Mouse (Mus musculus): Measurements from ENCODE around the gene Mep1a. TPM values are rescaled to one million over a fixed set of nuclear protein-coding genes. Genes with fewer than 3 reads are reported as not detected.
"Not testable (repeated sequence)": the region's sequence is repeated elsewhere in the genome, so short reads cannot be mapped to it uniquely, and the experiment has no call there.

Mep1a gene
- polyA plus RNA-seq, 1 experiment from 2014 or later = not detected

GRCm38 (mm10) chr17:43495502-43495901, 7.1 kb downstream of the Mep1a start:
- no peaks in the 10 kb centered on the region for H3K9me3 ChIP-seq (ENCODE audit: control insufficient read depth, low read length)
- no peaks in the 10 kb centered on the region for H3K36me3 ChIP-seq (ENCODE audit: control insufficient read depth, insufficient read depth, low read length)
- no peak overlapping the region for H3K9ac ChIP-seq (ENCODE audit: low read length)
- H3K27me3 ChIP-seq (ENCODE audit: control insufficient read depth, insufficient read depth, low read depth, low read length) = no peaks in the 10 kb centered on the region
- no peak overlapping the region for H3K4me2 ChIP-seq (ENCODE audit: low read depth, low read length)
- WGBS = 76% methylated on average over 5 of the region's 5 CpGs
- no peak overlapping the region for H3K4me3 ChIP-seq (ENCODE audit: low read length)
- no peaks in the 10 kb centered on the region for H3K4me1 ChIP-seq (replicated peaks; ENCODE audit: control insufficient read depth, insufficient read depth, low read length)
- no peak for ATAC-seq (ENCODE audit: low read depth)
- no peak overlapping the region for H3K27ac ChIP-seq (ENCODE audit: low read length)

GRCm38 (mm10) chr17:43490371-43490770, 12.2 kb downstream of the Mep1a start:
- 93% methylated on average over 5 of the region's 10 CpGs for WGBS
- H3K4me3 ChIP-seq (ENCODE audit: low read length); H3K27ac ChIP-seq (ENCODE audit: low read length); ATAC-seq (ENCODE audit: low read depth); H3K27me3 ChIP-seq (ENCODE audit: control insufficient read depth, insufficient read depth, low read depth, low read length); H3K36me3 ChIP-seq (ENCODE audit: control insufficient read depth, insufficient read depth, low read length); H3K4me2 ChIP-seq (ENCODE audit: low read depth, low read length); H3K9ac ChIP-seq (ENCODE audit: low read length); H3K9me3 ChIP-seq (ENCODE audit: control insufficient read depth, low read length); H3K4me1 ChIP-seq (replicated peaks; ENCODE audit: control insufficient read depth, insufficient read depth, low read length): not testable (repeated sequence)

GRCm38 (mm10) chr17:43488439-43489151, 14.0 kb downstream of the Mep1a start:
- no peak for ATAC-seq (ENCODE audit: low read depth)

GRCm38 (mm10) chr17:43485982-43486381, 16.6 kb downstream of the Mep1a start:
- no peak for ATAC-seq (ENCODE audit: low read depth)
- 86% methylated on average over 3 of the region's 3 CpGs for WGBS

More at GRCm38 (mm10) chr17:43488439-43489151, 14.0 kb downstream of the Mep1a start:
- Histone ChIP-seq H3K36me3 (ENCODE audit: control insufficient read depth, insufficient read depth, low read length) (no peaks in the 10 kb centered on the region), H3K4me1 (replicated peaks; ENCODE audit: control insufficient read depth, insufficient read depth, low read length) (no peaks in the 10 kb centered on the region), H3K4me3 (ENCODE audit: low read length) (no peak overlapping the region), H3K4me2 (ENCODE audit: low read depth, low read length) (no peak overlapping the region), H3K9me3 (ENCODE audit: control insufficient read depth, low read length) (no peaks in the 10 kb centered on the region), H3K27ac (ENCODE audit: low read length) (no peak overlapping the region), H3K27me3 (ENCODE audit: control insufficient read depth, insufficient read depth, low read depth, low read length) (no peaks in the 10 kb centered on the region), H3K9ac (ENCODE audit: low read length) (no peak overlapping the region)
- WGBS = 82% methylated on average over 2 of the region's 2 CpGs

GRCm38 (mm10) chr17:43477621-43478020, 25.0 kb downstream of the Mep1a start:
- H3K27me3 ChIP-seq (ENCODE audit: control insufficient read depth, insufficient read depth, low read depth, low read length) = no peaks in the 10 kb centered on the region
- H3K9ac ChIP-seq (ENCODE audit: low read length) = no peak overlapping the region
- no peaks in the 10 kb centered on the region for H3K9me3 ChIP-seq (ENCODE audit: control insufficient read depth, low read length)
- no peak overlapping the region for H3K27ac ChIP-seq (ENCODE audit: low read length)
- no peak overlapping the region for H3K4me2 ChIP-seq (ENCODE audit: low read depth, low read length)
- ATAC-seq (ENCODE audit: low read depth) = no peak
- no peaks in the 10 kb centered on the region for H3K36me3 ChIP-seq (ENCODE audit: control insufficient read depth, insufficient read depth, low read length)
- H3K4me3 ChIP-seq (ENCODE audit: low read length) = no peak overlapping the region
- no peaks in the 10 kb centered on the region for H3K4me1 ChIP-seq (replicated peaks; ENCODE audit: control insufficient read depth, insufficient read depth, low read length)

More at GRCm38 (mm10) chr17:43485982-43486381, 16.6 kb downstream of the Mep1a start:
- Histone ChIP-seq H3K27ac (ENCODE audit: low read length) (no peak overlapping the region), H3K4me2 (ENCODE audit: low read depth, low read length) (no peak overlapping the region), H3K36me3 (ENCODE audit: control insufficient read depth, insufficient read depth, low read length) (no peaks in the 10 kb centered on the region), H3K27me3 (ENCODE audit: control insufficient read depth, insufficient read depth, low read depth, low read length) (no peaks in the 10 kb centered on the region), H3K4me1 (replicated peaks; ENCODE audit: control insufficient read depth, insufficient read depth, low read length) (no peaks in the 10 kb centered on the region), H3K9me3 (ENCODE audit: control insufficient read depth, low read length) (no peaks in the 10 kb centered on the region), H3K9ac (ENCODE audit: low read length) (no peak overlapping the region), H3K4me3 (ENCODE audit: low read length) (no peak overlapping the region)

- no peaks in the 10 kb centered on the region; the same call in 1 of the 2 replicates for H3K4me1 ChIP-seq (replicated peaks; ENCODE audit: control insufficient read depth, insufficient read depth, low read length)
- no peak overlapping the region for H3K4me3 ChIP-seq (ENCODE audit: low read length)
- H3K9ac ChIP-seq (ENCODE audit: low read length) = no peak overlapping the region
- H3K36me3 ChIP-seq (ENCODE audit: control insufficient read depth, insufficient read depth, low read length) = no peaks in the 10 kb centered on the region
- no peak for ATAC-seq (ENCODE audit: low read depth)
- no peak overlapping the region for H3K4me2 ChIP-seq (ENCODE audit: low read depth, low read length)
- H3K27me3 ChIP-seq (ENCODE audit: control insufficient read depth, insufficient read depth, low read depth, low read length) = no peaks in the 10 kb centered on the region
- no peak overlapping the region for H3K27ac ChIP-seq (ENCODE audit: low read length)
- no peaks in the 10 kb centered on the region for H3K9me3 ChIP-seq (ENCODE audit: control insufficient read depth, low read length)
- WGBS = 84% methylated on average over 16 of the region's 16 CpGs
Observed at GRCm38 (mm10) chr17:43474775-43475174, 27.8 kb downstream of the Mep1a start.

- 81% methylated on average over 4 of the region's 4 CpGs for WGBS
- H3K9me3 ChIP-seq (ENCODE audit: control insufficient read depth, low read length) = no peaks in the 10 kb centered on the region
- no peak for ATAC-seq (ENCODE audit: low read depth)
- H3K4me2 ChIP-seq (ENCODE audit: low read depth, low read length) = no peak overlapping the region
- H3K4me3 ChIP-seq (ENCODE audit: low read length) = no peak overlapping the region
- H3K27me3 ChIP-seq (ENCODE audit: control insufficient read depth, insufficient read depth, low read depth, low read length) = no peaks in the 10 kb centered on the region
- no peaks in the 10 kb centered on the region for H3K36me3 ChIP-seq (ENCODE audit: control insufficient read depth, insufficient read depth, low read length)
- H3K4me1 ChIP-seq (replicated peaks; ENCODE audit: control insufficient read depth, insufficient read depth, low read length) = peaks cover 3% of the 10 kb centered on the region; the same call in 1 of the 2 replicates
- H3K9ac ChIP-seq (ENCODE audit: low read length) = no peak overlapping the region
- H3K27ac ChIP-seq (ENCODE audit: low read length) = no peak overlapping the region
Observed at GRCm38 (mm10) chr17:43472558-43472957, 30.1 kb downstream of the Mep1a start.

- H3K4me2 ChIP-seq (ENCODE audit: low read depth, low read length) = no peak overlapping the region
- H3K4me3 ChIP-seq (ENCODE audit: low read length) = no peak overlapping the region
- ATAC-seq (ENCODE audit: low read depth) = peak; percentile 34; the same call in 1 of the 2 replicates
- no peaks in the 10 kb centered on the region for H3K36me3 ChIP-seq (ENCODE audit: control insufficient read depth, insufficient read depth, low read length)
- H3K4me1 ChIP-seq (replicated peaks; ENCODE audit: control insufficient read depth, insufficient read depth, low read length) = peaks cover 3% of the 10 kb centered on the region; the same call in 1 of the 2 replicates
- H3K9me3 ChIP-seq (ENCODE audit: control insufficient read depth, low read length) = no peaks in the 10 kb centered on the region
- H3K27ac ChIP-seq (ENCODE audit: low read length) = no peak overlapping the region
- no peak overlapping the region for H3K9ac ChIP-seq (ENCODE audit: low read length)
- no peaks in the 10 kb centered on the region for H3K27me3 ChIP-seq (ENCODE audit: control insufficient read depth, insufficient read depth, low read depth, low read length)
- WGBS = 2% methylated on average over 3 of the region's 3 CpGs
Observed at GRCm38 (mm10) chr17:43470039-43470438, 32.6 kb downstream of the Mep1a start.

GRCm38 (mm10) chr17:43460245-43461181, 42.1 kb downstream of the Mep1a start:
- Histone ChIP-seq H3K27ac (ENCODE audit: low read length) (no peak overlapping the region), H3K9ac (ENCODE audit: low read length) (no peak overlapping the region), H3K4me3 (ENCODE audit: low read length) (no peak overlapping the region), H3K27me3 (ENCODE audit: control insufficient read depth, insufficient read depth, low read depth, low read length) (no peaks in the 10 kb centered on the region), H3K36me3 (ENCODE audit: control insufficient read depth, insufficient read depth, low read length) (no peaks in the 10 kb centered on the region), H3K9me3 (ENCODE audit: control insufficient read depth, low read length) (no peaks in the 10 kb centered on the region), H3K4me2 (ENCODE audit: low read depth, low read length) (peak overlapping the region; percentile 37), H3K4me1 (replicated peaks; ENCODE audit: control insufficient read depth, insufficient read depth, low read length) (peaks cover 10% of the 10 kb centered on the region; the same call in 1 of the 2 replicates)
- peak; percentile 89 for ATAC-seq (ENCODE audit: low read depth)
- 28% methylated on average over 19 of the region's 19 CpGs for WGBS
